Mouse (Mus musculus) cerebral cortex, adult 2 months (tissue): ENCODE results near the gene Pnmal1.

ENCODE experiments used
- WGBS: fragments of 180-500 bp; shearing (Covaris S2); methylation state at CpG from one replicate; pipeline ENCODE4 v1.1.7; 2018; 5-methylcytosine and 5-hydroxymethylcytosine counted together

Pnmal1 gene

DNA sequence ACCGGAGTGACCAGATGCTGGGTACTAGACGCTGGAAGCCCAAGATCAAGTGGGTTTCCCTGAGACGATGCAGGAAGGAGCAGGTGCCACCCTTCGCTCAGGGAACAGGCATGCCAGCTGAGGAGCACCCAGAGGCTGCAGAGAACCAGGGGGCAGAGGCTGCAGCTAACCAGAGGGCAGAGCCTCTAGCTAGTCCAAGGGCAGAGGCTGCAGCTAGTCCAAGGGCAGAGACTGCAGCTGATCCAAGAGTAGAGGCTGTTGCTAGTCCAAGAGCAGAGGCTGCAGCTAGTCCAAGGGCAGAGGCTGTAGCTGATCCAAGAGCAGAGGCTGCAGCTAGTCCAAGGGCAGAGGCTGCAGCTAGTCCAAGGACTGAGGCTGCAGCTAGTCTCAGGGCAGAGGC is 35.9 kb downstream of the Pnmal1 start:
- WGBS = 76% methylated on average over 4 of the region's 4 CpGs

DNA sequence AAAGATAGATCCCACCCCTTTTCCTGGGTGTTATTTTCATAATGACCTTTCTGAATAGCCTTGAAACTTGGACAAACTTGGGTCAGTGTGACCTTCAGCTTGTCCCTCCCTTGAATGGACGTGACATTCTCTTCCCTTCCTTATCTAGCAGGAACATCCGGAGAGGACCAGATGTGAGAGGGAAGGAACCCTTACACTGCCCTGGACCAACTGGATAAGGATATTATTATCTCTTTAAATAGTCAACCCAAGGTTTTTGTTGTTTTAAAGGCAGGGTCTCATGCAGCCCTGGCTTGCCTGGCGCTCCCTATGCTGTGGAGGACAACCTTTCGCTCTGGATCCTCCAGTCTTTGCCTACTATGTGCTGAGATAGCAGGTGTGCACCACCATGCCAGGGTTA is 39.8 kb downstream of the Pnmal1 start:
- 67% methylated on average over 4 of the region's 4 CpGs for WGBS

DNA sequence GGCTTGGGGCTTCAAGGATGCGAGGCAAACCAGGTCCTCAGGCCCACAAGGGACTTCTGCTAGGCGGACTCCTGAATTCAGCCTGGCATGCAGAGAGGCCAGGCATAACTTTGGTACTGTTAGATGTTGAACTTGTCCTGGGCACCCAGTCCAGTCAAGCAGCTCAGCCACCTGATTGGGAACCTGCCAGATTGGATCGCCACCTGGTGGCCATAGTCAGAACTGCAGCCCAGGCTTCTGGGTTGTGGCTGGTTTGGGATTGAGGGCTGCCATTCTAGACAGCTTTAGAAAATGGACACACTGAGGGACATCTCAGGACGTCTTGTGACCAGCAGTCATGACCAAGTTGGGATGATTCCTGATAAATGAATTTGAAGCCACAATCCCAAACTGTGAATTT is 40.2 kb downstream of the Pnmal1 start:
- WGBS = 20% methylated on average over 4 of the region's 4 CpGs

DNA sequence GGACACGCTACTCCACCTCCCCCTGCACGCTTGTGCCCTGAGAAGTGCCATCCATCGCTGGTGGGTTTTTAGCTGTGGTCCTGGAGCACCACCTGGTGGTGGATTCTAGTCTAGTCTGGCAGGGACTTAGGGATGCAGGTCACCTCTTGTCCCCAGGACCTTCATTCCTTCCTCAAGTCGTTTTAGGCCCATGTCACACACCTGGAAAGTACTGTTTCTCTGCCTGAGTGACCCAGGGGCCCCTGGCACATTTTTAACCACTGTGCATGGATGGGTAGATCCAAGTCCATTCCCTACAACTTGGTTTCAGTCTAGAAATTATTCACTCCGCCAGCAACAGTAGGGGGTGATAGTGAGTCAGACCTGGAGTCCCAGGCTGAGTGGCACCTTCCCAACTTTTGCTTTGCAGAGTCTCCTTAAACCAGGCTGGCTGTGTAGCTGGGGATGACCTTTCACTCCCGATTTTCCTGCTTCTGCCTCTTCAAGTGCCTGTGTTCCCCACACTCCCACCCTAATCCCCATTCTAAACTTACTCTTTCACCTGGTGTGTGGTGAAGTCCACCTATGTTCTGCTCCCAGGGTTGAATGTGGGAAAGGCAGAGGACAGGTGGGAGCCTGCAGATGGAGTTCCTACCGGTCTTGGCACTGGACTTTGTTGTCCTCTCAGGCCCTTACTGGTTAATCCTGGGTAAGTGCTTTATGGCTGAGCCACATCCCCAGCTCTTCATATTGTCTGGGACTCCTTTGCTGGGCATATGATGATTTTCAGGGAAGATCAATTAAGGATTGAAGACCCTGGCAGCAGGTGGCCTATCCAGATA is 43.1 kb downstream of the Pnmal1 start:
- 8% methylated on average over 7 of the region's 7 CpGs for WGBS

GRCm38 (mm10) chr7:17003230-17003960 is 43.9 kb downstream of the Pnmal1 start:
- 59% methylated on average over 7 of the region's 7 CpGs for WGBS

- WGBS = 76% methylated on average over 7 of the region's 7 CpGs
Measured at GRCm38 (mm10) chr7:17004716-17005115, 45.2 kb downstream of the Pnmal1 start.

DNA sequence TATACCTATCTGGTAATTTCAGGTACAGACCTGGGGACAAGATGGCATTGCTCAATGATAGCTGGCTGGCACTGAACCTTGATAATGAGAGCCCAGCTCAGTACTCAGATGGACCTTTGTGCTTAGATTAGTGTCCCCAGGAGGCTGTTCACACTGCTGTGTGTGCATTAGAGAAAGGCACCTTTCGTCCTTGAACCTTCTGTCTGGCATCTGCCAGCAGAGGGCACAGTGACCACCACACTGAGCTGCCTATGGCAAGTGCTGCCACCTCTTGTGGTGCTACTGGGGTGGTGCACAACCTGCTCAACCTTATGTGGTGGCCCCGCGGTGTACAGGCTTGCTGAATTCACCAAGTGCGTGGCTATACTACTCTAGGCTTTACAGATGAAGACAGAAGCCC is 47.8 kb downstream of the Pnmal1 start:
- WGBS = 65% methylated on average over 4 of the region's 4 CpGs

DNA sequence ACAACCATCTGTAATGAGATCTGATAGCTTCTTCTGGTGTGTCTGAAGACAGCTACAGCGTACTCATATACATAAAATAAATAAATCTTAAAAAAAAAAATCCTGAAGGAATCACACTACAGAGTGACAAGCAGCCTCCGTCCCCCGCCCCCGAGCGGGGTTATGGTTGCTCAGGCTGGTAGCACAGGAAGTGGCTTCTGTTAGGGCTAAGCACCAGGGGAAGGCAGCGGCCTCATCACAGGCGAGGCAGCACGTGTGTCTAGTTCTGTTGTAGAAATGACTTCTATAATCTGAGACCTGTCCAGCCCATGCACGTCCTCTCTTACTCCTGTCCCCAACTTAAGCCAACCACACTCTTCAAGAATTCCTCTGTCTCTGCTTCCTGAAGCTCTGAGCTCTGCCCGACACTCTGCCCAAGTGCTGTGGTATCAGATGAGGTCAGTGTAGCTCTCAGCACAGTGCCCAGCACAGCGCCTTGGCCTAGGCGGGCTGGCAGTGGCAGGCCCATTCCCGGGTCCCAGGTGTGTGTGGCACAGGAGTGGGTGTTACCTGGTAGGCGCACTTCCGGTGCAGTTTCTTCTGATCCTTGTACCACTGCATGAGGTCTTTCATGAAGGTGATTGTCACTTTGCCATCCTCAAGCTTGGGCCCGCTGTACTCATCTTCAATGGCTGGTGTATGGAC is 50.0 kb downstream of the Pnmal1 start:
- 79% methylated on average over 16 of the region's 16 CpGs for WGBS

- WGBS = 67% methylated on average over 5 of the region's 5 CpGs
Measured at GRCm38 (mm10) chr7:17010010-17010347, 50.5 kb downstream of the Pnmal1 start.

- 66% methylated on average over 7 of the region's 7 CpGs for WGBS
Measured at GRCm38 (mm10) chr7:17011909-17012590, 52.6 kb downstream of the Pnmal1 start.
